Mouse (Mus musculus) liver, embryonic 12.5 days (tissue): ENCODE measurements around the gene Acp7. TPM values are rescaled to one million over a fixed set of nuclear protein-coding genes. Genes with fewer than 3 reads are reported as not detected.

Source experiments
- ATAC-seq: fragments of 200-750 bp; cut with Nextera tagmentation; 2 replicates; pipeline ENCODE4 v1.8.0; 2017; ENCODE audit warnings: moderate number of reproducible peaks, mild to moderate bottlenecking, moderate library complexity
- H3K27ac ChIP-seq: fragments of 300-500 bp; sonication (generic); 2 replicates; pipeline ENCODE4 v1.5.1; 2016; ENCODE audit warnings: mild to moderate bottlenecking
- H3K27me3 ChIP-seq: fragments of 300-500 bp; sonication (generic); replicated peaks from 2 replicates; pipeline ENCODE4 v1.6.1; 2016; ENCODE audit warnings: mild to moderate bottlenecking, moderate library complexity
- H3K36me3 ChIP-seq: fragments of 300-500 bp; sonication (generic); 2 replicates; pipeline ENCODE4 v1.6.1; 2016; ENCODE audit warnings: mild to moderate bottlenecking, moderate library complexity
- H3K4me1 ChIP-seq: fragments of 300-500 bp; sonication (generic); 2 replicates; pipeline ENCODE4 v1.6.1; 2016
- H3K4me2 ChIP-seq: fragments of 300-500 bp; sonication (generic); 2 replicates; pipeline ENCODE4 v1.6.1; 2016; ENCODE audit warnings: mild to moderate bottlenecking, moderate library complexity
- H3K4me3 ChIP-seq: fragments of 300-500 bp; sonication (generic); 2 replicates; pipeline ENCODE4 v1.5.1; 2016; ENCODE audit warnings: mild to moderate bottlenecking, moderate library complexity
- H3K9ac ChIP-seq: fragments of 300-500 bp; sonication (generic); 2 replicates; pipeline ENCODE4 v1.6.1; 2016; ENCODE audit warnings: mild to moderate bottlenecking, moderate library complexity
- H3K9me3 ChIP-seq: fragments of 300-500 bp; sonication (generic); replicated peaks from 2 replicates; pipeline ENCODE4 v1.6.1; 2016; ENCODE audit warnings: mild to moderate bottlenecking, moderate library complexity
- WGBS: fragments of 180-500 bp; shearing (Covaris S2); methylation state at CpG from one replicate; pipeline ENCODE4 v1.1.7; 2016; ENCODE audit not compliant: insufficient replicate concordance; 5-methylcytosine and 5-hydroxymethylcytosine counted together
- microRNA-seq: library from miRNA; unstranded; fragments of <30 nt; microRNA quantifications from one replicate; pipeline ENCODE4, GENCODE M21; 2017
- polyA plus RNA-seq: library from polyadenylated mRNA; unstranded; fragments of >200 nt; fragmentation: Nextera tagmentation; extraction: Ambion mirVana; gene quantifications from 2 replicates; pipeline ENCODE4 v1.2.1, GENCODE M21; 2016

Acp7 gene
- polyA plus RNA-seq, 1 experiment from 2014 or later = not detected

DNA sequence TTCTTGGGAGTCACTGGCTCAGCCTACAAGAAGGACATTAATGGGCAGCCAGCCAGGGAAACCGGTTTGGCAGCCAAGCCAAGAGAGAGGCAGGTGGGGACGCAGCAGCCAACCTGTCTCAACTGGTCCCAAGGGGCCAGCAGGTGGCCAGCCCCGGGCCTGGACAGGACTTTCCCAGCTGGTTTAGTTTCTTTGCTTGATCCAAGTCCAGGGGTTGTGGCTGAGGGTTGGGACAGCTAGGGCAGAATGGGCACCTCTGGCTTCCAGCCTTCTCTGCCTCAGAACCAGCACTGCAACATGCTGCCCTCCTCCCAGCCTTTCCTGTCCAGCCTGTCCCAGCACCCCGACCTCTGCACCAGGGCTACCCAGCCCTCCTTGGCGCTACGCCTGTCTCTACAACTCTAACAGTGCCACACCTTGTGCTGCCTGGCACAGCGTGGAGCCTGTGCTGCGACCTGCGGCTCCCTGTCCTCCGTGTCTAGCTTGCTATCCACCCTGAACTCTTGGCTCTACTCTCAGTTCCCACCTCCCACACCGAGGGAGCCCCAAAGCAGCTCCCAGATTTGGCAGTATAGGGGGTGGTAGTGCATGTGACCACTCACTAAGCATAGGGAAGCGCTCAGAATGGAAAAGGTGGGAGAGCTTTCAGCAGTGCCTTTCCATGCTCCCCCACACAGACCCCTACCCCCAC, 60.7 kb downstream of the Acp7 start:
- H3K36me3 ChIP-seq = peaks cover 48% of the 10 kb centered on the region
- peaks cover 62% of the 10 kb centered on the region for H3K4me1 ChIP-seq
- 0 out of 2 replicates have a peak overlapping the region, but pooled peaks have one; percentile 8 for H3K27ac ChIP-seq
- no peak for ATAC-seq
- no peak overlapping the region for H3K4me2 ChIP-seq
- no peaks in the 10 kb centered on the region for H3K27me3 ChIP-seq
- no peak overlapping the region for H3K4me3 ChIP-seq
- no peaks in the 10 kb centered on the region for H3K9me3 ChIP-seq
- 77% methylated on average over 12 of the region's 12 CpGs for WGBS
- no peak overlapping the region for H3K9ac ChIP-seq

DNA sequence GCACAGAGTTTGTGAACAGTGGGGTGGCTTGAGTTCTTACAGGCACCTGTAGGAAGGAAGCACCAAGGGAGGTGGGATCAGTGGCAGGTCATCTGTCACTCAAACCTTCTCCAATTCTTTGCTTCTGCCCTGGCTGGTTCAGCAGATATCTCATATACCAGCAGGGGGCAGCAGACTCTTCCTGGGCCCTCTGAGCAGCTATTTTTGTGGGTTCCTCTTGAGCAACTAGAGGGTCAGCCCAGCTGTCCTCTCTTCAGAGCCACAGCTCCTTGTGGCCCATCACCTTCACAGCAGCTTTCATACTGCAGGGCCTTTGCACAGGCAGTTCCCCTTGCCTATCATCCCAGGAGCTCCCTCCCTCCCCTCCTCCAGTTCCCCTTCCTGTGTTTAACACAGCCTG, 62.9 kb downstream of the Acp7 start:
- H3K9ac ChIP-seq = no peak overlapping the region
- no peak overlapping the region for H3K27ac ChIP-seq
- peaks cover 40% of the 10 kb centered on the region for H3K4me1 ChIP-seq
- ATAC-seq = no peak
- H3K4me2 ChIP-seq = no peak overlapping the region
- no peaks in the 10 kb centered on the region for H3K9me3 ChIP-seq
- no peaks in the 10 kb centered on the region for H3K27me3 ChIP-seq
- peaks cover 70% of the 10 kb centered on the region for H3K36me3 ChIP-seq
- no peak overlapping the region for H3K4me3 ChIP-seq

DNA sequence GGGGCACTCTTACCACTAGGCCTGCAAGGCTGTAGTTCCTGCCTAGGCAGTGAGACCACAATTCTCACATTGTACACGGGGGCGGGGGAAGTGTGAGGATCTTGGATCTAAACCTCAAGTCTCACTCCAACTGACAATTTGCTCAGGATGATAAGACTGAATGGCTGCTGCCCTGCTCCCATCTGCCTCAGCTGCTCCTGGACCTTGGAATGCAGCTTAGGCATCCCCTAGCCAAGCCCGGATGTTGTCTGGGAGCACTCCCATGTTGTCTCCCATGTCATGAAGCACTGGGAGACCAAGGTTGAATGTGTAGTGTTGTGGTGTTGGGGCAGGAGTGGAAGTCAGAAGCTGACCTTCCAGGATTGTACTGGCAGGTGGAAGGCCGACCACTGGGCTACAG, 63.6 kb downstream of the Acp7 start:
- H3K9ac ChIP-seq = no peak overlapping the region
- no peaks in the 10 kb centered on the region for H3K9me3 ChIP-seq
- H3K4me1 ChIP-seq = peaks cover 33% of the 10 kb centered on the region
- ATAC-seq = no peak
- peaks cover 77% of the 10 kb centered on the region for H3K36me3 ChIP-seq
- no peak overlapping the region for H3K27ac ChIP-seq
- no peak overlapping the region for H3K4me3 ChIP-seq
- no peak overlapping the region for H3K4me2 ChIP-seq
- H3K27me3 ChIP-seq = no peaks in the 10 kb centered on the region
- 58% methylated on average over 4 of the region's 4 CpGs for WGBS

DNA sequence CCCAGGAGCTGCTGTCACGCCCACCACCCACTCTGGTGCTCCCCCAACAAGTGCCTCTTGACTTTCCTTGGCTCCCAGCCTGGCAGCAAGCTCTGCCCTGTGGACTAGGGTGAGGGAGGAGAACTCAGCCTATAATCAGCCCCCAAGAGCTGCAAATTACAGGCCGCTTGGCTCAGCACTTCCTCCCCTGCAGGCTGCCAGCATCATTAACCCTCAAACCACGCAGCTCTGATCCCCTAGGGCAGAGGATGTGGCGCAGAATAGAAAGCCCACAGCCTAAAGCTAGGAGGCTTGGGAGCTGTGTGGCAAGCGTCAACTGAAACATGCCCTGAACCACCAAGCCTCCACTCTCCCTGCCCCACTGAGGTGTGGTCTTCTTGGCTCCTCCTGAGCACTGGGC, 65.7 kb downstream of the Acp7 start:
- Histone ChIP-seq H3K36me3 (peaks cover 95% of the 10 kb centered on the region), H3K9ac (no peak overlapping the region), H3K27ac (no peak overlapping the region), H3K4me3 (no peak overlapping the region), H3K4me1 (peaks cover 12% of the 10 kb centered on the region), H3K4me2 (no peak overlapping the region), H3K9me3 (no peaks in the 10 kb centered on the region), H3K27me3 (no peaks in the 10 kb centered on the region)
- no peak for ATAC-seq
- 71% methylated on average over 5 of the region's 5 CpGs for WGBS

DNA sequence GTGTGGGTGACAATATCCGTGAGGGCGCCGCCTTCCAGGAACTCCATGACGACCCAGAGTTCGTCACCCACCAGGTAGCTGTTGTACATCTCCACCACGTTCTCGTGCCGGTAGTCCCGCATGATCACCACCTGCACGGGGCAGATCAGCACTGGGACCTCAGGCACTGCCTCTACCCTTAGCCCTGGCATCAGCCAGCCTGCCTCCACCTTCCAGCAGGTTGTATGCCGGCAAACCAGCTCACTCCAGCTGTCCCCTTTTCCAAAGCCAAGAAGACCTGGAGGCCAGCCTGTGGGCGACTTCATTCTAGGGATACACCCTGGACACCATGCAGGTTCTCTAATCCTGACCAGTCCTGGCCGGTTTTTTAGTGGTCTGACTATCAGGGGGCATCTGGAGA, 68.2 kb downstream of the Acp7 start:
- H3K36me3 ChIP-seq = peaks cover 94% of the 10 kb centered on the region
- H3K4me3 ChIP-seq = no peak overlapping the region
- H3K4me2 ChIP-seq = no peak overlapping the region
- no peak overlapping the region for H3K27ac ChIP-seq
- no peaks in the 10 kb centered on the region for H3K27me3 ChIP-seq
- no peak overlapping the region for H3K9ac ChIP-seq
- no peak for ATAC-seq
- 91% methylated on average over 13 of the region's 13 CpGs for WGBS
- H3K4me1 ChIP-seq = peaks cover 16% of the 10 kb centered on the region
- no peaks in the 10 kb centered on the region for H3K9me3 ChIP-seq

DNA sequence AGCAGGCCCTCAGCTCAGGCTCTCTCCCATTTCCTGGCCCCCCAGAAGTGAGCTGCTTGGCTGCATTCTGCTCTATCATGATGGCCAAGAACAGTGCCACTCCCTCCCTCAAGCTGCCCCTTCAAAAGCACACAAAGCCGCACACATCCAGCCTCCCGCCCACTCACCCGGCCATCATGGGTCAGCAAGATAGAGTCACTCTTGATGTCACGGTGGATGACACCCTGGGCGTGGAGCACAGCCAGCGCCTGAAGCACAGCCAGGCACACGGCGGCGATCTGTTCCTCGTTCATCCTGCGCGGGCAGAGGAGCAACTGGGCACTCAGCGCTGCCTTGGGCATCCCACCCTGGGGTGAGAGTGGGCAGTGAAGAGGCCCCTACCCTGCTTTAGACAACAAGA, 68.8 kb downstream of the Acp7 start:
- H3K27ac ChIP-seq = no peak overlapping the region
- H3K36me3 ChIP-seq = peaks cover 90% of the 10 kb centered on the region
- H3K9me3 ChIP-seq = no peaks in the 10 kb centered on the region
- H3K27me3 ChIP-seq = no peaks in the 10 kb centered on the region
- H3K4me3 ChIP-seq = no peak overlapping the region
- WGBS = 79% methylated on average over 13 of the region's 13 CpGs
- no peak overlapping the region for H3K9ac ChIP-seq
- no peak overlapping the region for H3K4me2 ChIP-seq
- H3K4me1 ChIP-seq = peaks cover 18% of the 10 kb centered on the region
- no peak for ATAC-seq

DNA sequence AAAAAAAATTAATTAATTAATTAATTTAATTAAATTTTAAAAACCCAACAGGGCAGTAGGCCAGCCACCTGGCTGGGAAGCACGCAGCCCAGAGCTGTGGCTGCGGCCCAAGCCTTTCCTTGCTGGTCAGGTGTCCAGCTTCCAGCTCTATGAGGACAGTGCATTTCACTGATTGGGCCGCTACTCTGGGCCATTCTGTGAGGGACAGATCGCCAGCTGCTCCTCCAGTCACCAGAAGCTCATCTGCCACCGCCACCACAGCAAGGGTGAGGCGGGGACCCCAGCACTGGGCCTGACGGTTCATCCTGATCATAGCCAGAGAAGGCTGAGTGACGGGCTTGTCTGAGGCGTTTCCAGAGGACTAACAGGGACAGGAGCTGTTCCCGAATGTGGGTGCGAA, 69.2 kb downstream of the Acp7 start:
- Histone ChIP-seq H3K27me3 (no peaks in the 10 kb centered on the region), H3K9ac (no peak overlapping the region), H3K27ac (no peak overlapping the region), H3K4me1 (peaks cover 20% of the 10 kb centered on the region), H3K9me3 (no peaks in the 10 kb centered on the region), H3K36me3 (peaks cover 86% of the 10 kb centered on the region), H3K4me2 (no peak overlapping the region), H3K4me3 (no peak overlapping the region)
- 83% methylated on average over 11 of the region's 11 CpGs for WGBS
- no peak for ATAC-seq

DNA sequence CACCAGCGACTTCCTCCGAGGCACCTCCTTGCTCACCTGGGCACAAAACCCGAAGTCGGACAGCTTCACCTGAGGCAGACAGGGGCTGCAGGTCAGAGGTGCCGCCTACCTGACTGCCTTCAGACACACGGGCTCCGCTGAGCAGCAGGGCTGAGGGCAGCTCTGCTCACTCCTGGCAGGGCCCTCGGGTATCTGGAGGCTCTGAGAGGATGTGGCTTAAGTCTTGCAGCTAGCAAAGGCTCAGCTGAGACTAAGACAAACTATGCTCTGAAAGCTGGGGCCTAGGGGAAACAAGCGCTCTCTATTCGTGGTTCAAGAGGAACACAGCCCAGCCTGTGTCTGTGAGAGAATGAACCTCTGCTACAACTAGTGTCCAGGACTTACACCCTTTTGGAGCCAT, 70.3 kb downstream of the Acp7 start:
- Histone ChIP-seq H3K4me3 (no peak overlapping the region), H3K9ac (no peak overlapping the region), H3K27me3 (no peaks in the 10 kb centered on the region), H3K4me1 (peaks cover 31% of the 10 kb centered on the region), H3K4me2 (no peak overlapping the region), H3K9me3 (no peaks in the 10 kb centered on the region), H3K36me3 (peaks cover 75% of the 10 kb centered on the region), H3K27ac (no peak overlapping the region)
- ATAC-seq = no peak
- WGBS = 83% methylated on average over 10 of the region's 10 CpGs

DNA sequence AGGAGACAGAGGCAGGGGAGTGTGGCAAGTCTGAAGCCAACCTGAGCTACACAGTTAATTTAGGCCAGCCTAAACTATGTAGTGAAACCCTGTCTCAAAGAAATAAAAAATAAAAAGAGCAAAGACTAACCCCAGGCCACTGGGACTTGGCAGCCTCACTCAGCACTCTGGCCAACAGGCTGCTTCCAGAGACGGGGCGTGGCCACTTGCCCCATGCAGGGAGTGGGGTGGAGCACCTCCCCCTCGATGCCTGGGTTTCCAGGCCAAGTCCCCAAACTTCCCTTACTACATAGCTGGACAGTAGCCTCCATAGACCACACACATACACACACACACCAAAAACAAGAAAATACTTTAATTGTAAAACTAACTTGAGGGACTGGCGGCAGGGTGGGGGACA, 72.6 kb downstream of the Acp7 start:
- Histone ChIP-seq H3K9ac (no peak overlapping the region), H3K27me3 (no peaks in the 10 kb centered on the region), H3K4me2 (no peak overlapping the region), H3K4me3 (no peak overlapping the region), H3K9me3 (no peaks in the 10 kb centered on the region), H3K27ac (no peak overlapping the region), H3K4me1 (peaks cover 34% of the 10 kb centered on the region), H3K36me3 (peaks cover 51% of the 10 kb centered on the region)
- WGBS = 47% methylated on average over 4 of the region's 4 CpGs
- no peak for ATAC-seq

DNA sequence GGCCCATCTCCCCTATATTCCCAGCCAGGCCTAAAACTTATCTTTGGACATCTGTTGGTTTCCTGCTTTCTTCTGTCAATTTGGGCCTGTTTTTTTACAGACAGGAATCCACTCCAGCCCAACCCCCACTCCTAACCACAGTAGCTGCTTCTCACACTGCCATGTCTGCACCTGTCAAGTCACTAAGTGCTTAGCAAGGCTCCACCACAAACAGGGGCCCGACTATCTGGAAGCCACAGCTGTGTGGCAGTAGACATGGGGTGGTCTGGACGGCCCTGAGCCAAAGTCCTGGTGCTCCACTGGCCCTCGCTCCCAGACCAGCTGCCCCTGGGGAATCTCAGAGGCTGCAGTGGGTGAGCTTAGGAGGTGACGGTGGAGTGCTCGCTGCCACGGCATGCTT, 73.4 kb downstream of the Acp7 start:
- H3K4me3 ChIP-seq = no peak overlapping the region
- peaks cover 43% of the 10 kb centered on the region for H3K36me3 ChIP-seq
- H3K27ac ChIP-seq = 0 out of 2 replicates have a peak overlapping the region, but pooled peaks have one; percentile 28
- no peaks in the 10 kb centered on the region for H3K9me3 ChIP-seq
- H3K9ac ChIP-seq = no peak overlapping the region
- H3K27me3 ChIP-seq = no peaks in the 10 kb centered on the region
- H3K4me2 ChIP-seq = no peak overlapping the region
- WGBS = 26% methylated on average over 6 of the region's 6 CpGs
- ATAC-seq = no peak; the same call in 1 of the 2 replicates
- H3K4me1 ChIP-seq = peaks cover 34% of the 10 kb centered on the region

Small RNA genes lying within 50 kb of the gene (microRNA-seq; reads per million reads assigned to microRNA genes)
- gene Mir7049 = not detected

Other genes with a start within 250 kb of the Acp7 start
- gene Med29, start 238.6 kb downstream of the Acp7 start, polyA plus RNA-seq = 35.1 and 36.8 TPM in 2 replicates
- gene Paf1, start 238.4 kb downstream of the Acp7 start, polyA plus RNA-seq = 36.5 and 42.4 TPM in 2 replicates
- gene Gmfg, start 193.9 kb downstream of the Acp7 start, polyA plus RNA-seq = 41.0 and 41.3 TPM in 2 replicates
- 1.3 and 1.5 TPM in 2 replicates for gene Lrfn1, start 179.4 kb downstream of the Acp7 start, polyA plus RNA-seq
- not detected in 2 replicates for gene Ifnl2, start 120.9 kb downstream of the Acp7 start, polyA plus RNA-seq
- not detected in 2 replicates for gene Ifnl3, start 108.5 kb downstream of the Acp7 start, polyA plus RNA-seq
- gene Sycn, start 90.4 kb downstream of the Acp7 start, polyA plus RNA-seq = not detected in 2 replicates
- not detected in 2 replicates for gene Nccrp1, start 84.1 kb downstream of the Acp7 start, polyA plus RNA-seq
- gene Samd4b, start 33.2 kb downstream of the Acp7 start, polyA plus RNA-seq = 10.0 and 12.5 TPM in 2 replicates
- gene Pak4, start 33.1 kb downstream of the Acp7 start, polyA plus RNA-seq = 24.3 and 24.6 TPM in 2 replicates
- gene Fbxo27, start 61.5 kb upstream of the Acp7 start, polyA plus RNA-seq = 0.28 and 0.48 TPM in 2 replicates
- 1.7 and 1.9 TPM in 2 replicates for gene Fbxo17, start 85.5 kb upstream of the Acp7 start, polyA plus RNA-seq
- 122 and 123 TPM in 2 replicates for gene Mrps12, start 110.5 kb upstream of the Acp7 start, polyA plus RNA-seq
- gene Sars2, start 110.7 kb upstream of the Acp7 start, polyA plus RNA-seq = 20.4 and 22.3 TPM in 2 replicates
- not detected in 2 replicates for gene Ccer2, start 124.8 kb upstream of the Acp7 start, polyA plus RNA-seq
- gene Sirt2, start 135.4 kb upstream of the Acp7 start, polyA plus RNA-seq = 28.5 and 29.0 TPM in 2 replicates
- 41.6 and 43.1 TPM in 2 replicates for gene Nfkbib, start 136.2 kb upstream of the Acp7 start, polyA plus RNA-seq
- gene Rinl, start 157.6 kb upstream of the Acp7 start, polyA plus RNA-seq = 14.5 and 16.1 TPM in 2 replicates
- 186 and 188 TPM in 2 replicates for gene Hnrnpl, start 177.2 kb upstream of the Acp7 start, polyA plus RNA-seq
- 72.3 and 73.6 TPM in 2 replicates for gene Ech1, start 193.9 kb upstream of the Acp7 start, polyA plus RNA-seq
- gene Lgals4, start 202.5 kb upstream of the Acp7 start, polyA plus RNA-seq = 2.7 and 3.6 TPM in 2 replicates
- 0.25 TPM in 1 of 2 replicates, not detected in the other for gene Lgals7, start 232.5 kb upstream of the Acp7 start, polyA plus RNA-seq